8 mouse cellular contexts compared by ENCODE assay signal in the genomic region with DNA sequence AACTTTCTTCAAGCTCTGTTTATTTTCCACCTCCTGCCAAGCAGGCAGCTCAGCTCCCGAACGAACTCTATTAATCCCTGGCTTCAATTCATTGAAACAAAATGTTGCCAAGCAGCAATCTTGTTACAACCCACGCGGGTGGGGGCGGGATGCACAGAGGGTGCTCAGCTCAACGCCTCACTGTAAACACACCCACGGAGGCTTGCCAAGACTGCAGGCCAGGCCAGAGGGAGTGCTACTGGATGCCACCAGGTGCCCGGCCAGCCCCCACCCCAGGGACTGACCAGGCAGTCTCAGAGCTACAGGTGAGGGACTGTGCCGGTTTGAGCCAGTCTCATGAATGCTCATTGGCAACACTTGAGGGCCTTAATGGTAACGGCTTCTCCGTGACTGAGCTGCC. TPM values are rescaled to one million over a fixed set of nuclear protein-coding genes. Genes with fewer than 3 reads are reported as not detected.
DNase-seq lines count a peak whose midpoint lies in the region; ATAC-seq and TF ChIP-seq lines count a peak whose summit lies in the region.
"Had no signal": no experiment of that assay in that cellular context is flagged by ENCODE, and none has a peak within 500 bp of the region (broad histone marks: within the 10 kb centered on the region; RNA-seq: fewer than 3 reads in every experiment).

No protein-coding gene starts in this region.

- H3K9ac ChIP-seq in hindbrain, embryonic 14.5 days = no peak overlapping the region
- H3K9ac ChIP-seq: heart, embryonic 13.5 days had no signal

- H3K4me3 ChIP-seq in hindbrain, embryonic 14.5 days (replicated peaks; ENCODE audit: low read length) = no peak overlapping the region
- H3K4me3 ChIP-seq: heart, embryonic 13.5 days had no signal

- WGBS in hindbrain, embryonic 14.5 days = 42% methylated on average over 11 of the region's 11 CpGs

- TF ChIP-seq CTCF in brain, embryonic 14.5 days (IDR thresholded peaks at IDR 0.05; ENCODE audit: borderline replicate concordance, extremely low read depth, insufficient read depth, insufficient read length) = no peak

- no peak overlapping the region for H3K4me2 ChIP-seq in hindbrain, embryonic 14.5 days (replicated peaks)
- H3K4me2 ChIP-seq: heart, embryonic 13.5 days had no signal

- ATAC-seq in hindbrain, embryonic 14.5 days (ENCODE audit: low FRiP score) = peak; percentile 51; the same call in 1 of the 2 replicates
- no peak for ATAC-seq in megakaryocyte progenitor cell, adult 5-6 weeks (replicated peaks; ENCODE audit: poor library complexity)

- H3K36me3 ChIP-seq in hindbrain, embryonic 14.5 days (replicated peaks; ENCODE audit: control insufficient read depth, insufficient read depth) = no peaks in the 10 kb centered on the region
- H3K36me3 ChIP-seq: heart, embryonic 13.5 days had no signal

- peak; percentile 12 for DNase-seq in adipocyte (ENCODE audit: low spot score)
- peak; percentile 75 for DNase-seq in brain, embryonic 14.5 days (ENCODE audit: low read depth)
- DNase-seq in hindbrain, embryonic 14.5 days (ENCODE audit: low spot score) = peak; percentile 36
- peak; percentile 59 to 61 for DNase-seq in layer of hippocampus, postnatal 25 days (ENCODE audit: extremely low spot score in 1 of 2, low spot score in 1 of 2)
- peak; percentile 10 for DNase-seq in ovary, postnatal 10 days (ENCODE audit: low spot score)
- no peak for DNase-seq in gastrocnemius, adult 8-10 months (ENCODE audit: low spot score in 2 of 2)

- H3K27me3 ChIP-seq in hindbrain, embryonic 14.5 days (ENCODE audit: control insufficient read depth, insufficient read depth, low read length) = no peaks in the 10 kb centered on the region
- H3K27me3 ChIP-seq: heart, embryonic 13.5 days had no signal

- H3K27ac ChIP-seq in hindbrain, embryonic 14.5 days = no peak overlapping the region
- H3K27ac ChIP-seq: heart, embryonic 13.5 days had no signal

- H3K9me3 ChIP-seq in hindbrain, embryonic 14.5 days (ENCODE audit: control insufficient read depth, low read length) = no peaks in the 10 kb centered on the region

- TF ChIP-seq POLR2A in brain, embryonic 14.5 days (IDR thresholded peaks at IDR 0.05; ENCODE audit: borderline replicate concordance, extremely low read depth, insufficient read depth, insufficient read length, poor library complexity, severe bottlenecking) = no peak

- H3K4me1 ChIP-seq in hindbrain, embryonic 14.5 days (replicated peaks; ENCODE audit: control insufficient read depth, insufficient read depth, low read length) = no peaks in the 10 kb centered on the region
- H3K4me1 ChIP-seq: heart, embryonic 13.5 days had no signal

RNA-seq across cellular contexts. Expression of a gene that starts 50.9 kb away (rescaled TPM):
- 10.6 and 24.3 TPM in 2 replicates for polyA plus RNA-seq in brain, embryonic 14.5 days (2012; rRNA removed)
- 34.2 and 39.0 TPM in 2 replicates for polyA plus RNA-seq in hindbrain, embryonic 14.5 days (2014; fragmentation: Nextera tagmentation; extraction: Ambion mirVana)
- 100 to 1,000 TPM; 313 to 346 TPM for total RNA-seq in layer of hippocampus, postnatal 25 days (2021)
- under 1 TPM; 0.22 to 0.40 (median 0.34) TPM for total RNA-seq in gastrocnemius, adult 8-10 months (2022)
- not detected in 2 replicates for total RNA-seq in megakaryocyte progenitor cell, adult 5-6 weeks (2015)
- not detected in 2 replicates for total RNA-seq in megakaryocyte progenitor cell, adult 5-6 weeks (2017)

Comparison
In these comparisons a context has a peak if more than half of its experiments do, and no peak if none do; other contexts are left out.
1. DNase-seq: peak in adipocyte (single experiment), brain, embryonic 14.5 days (single experiment), hindbrain, embryonic 14.5 days (single experiment), layer of hippocampus, postnatal 25 days (2 of 2) and ovary, postnatal 10 days (single experiment); none in gastrocnemius, adult 8-10 months (0 of 2).
2. RNA of a gene that starts 50.9 kb away (total RNA-seq): 313 to 346 TPM in layer of hippocampus, postnatal 25 days; 0.22 to 0.40 TPM in gastrocnemius, adult 8-10 months and not detected in megakaryocyte progenitor cell, adult 5-6 weeks; every median in the first group is over 100 times any median in the second.